Mouse (Mus musculus) monocyte, adult 2 months (primary cell): Measurements from ENCODE around the gene Usp10.

Experiments
- DNase-seq, 2 experiments: peaks; one replicate each; pipeline ENCODE4 v3.0.0; 2022; ENCODE audit warnings: low spot score in 2 of 2, low read depth in 1 of 2

The Usp10 gene

DNA sequence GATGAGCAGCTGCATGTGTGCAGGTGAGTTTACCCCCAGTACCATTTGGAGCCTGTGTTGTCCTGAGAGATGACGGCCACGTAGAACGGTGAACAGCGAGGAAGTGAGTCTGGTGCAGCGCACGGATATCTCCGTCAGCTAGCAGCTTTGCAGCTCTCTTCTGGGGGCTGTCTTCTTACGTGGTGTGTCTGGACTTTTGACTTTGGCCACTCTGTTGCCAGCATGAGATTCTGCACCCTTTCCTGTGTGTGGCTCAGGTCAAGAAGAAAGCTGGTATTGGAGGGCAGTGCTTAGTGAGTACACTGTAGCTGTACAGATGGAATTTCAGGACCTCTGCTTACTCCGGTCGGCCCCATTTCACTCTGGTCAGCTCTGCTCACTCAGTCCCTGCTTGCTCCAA, 47.9 kb downstream of the Usp10 start:
- no peak for DNase-seq

DNA sequence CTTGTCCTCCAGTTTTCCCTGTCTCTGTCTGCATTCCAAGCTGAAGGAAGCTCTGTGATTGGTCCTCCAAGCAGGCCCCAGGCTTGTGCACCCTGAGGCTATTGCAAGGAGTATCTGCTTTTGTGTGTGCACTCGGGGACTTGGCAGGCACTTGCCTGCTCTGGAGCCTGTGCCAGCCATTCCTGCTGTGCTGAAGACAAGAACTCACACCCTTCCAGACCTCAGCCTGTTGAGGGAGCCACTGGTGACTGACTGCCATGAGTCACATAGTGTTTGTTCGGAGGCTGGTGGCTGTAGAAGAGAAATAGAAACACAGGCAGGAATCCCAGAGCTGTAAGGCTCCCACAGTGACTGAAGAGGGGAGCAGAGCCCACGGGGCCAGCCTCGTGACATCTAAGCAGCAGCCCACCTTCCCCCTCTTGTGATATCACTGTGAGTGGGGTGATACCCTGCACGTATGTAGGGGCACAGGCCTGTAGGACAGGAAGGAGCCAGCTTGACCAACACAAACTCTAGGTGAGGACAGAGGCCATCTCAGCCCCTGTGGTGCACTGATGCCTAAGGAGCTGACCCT, 50.5 kb downstream of the Usp10 start:
- DNase-seq = no peak

DNA sequence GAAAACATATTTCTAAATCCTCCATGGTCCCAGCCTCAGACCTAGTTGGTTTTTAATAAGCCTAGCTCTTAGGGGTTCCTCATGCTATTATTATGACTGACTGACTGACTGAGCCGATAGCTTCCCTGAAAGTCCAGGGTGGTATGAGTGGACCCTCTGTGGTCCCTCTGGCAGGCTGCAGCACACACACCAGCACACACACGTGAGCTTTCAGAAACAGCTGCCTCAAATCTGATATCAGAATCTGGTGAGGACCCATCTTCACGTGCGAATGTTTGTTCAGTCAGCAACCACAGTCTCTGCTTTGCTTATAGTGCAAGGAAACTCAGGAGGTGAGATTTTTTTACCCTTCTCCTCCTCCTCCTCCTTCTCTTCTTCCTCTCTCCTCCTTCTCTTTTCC, 54.7 kb downstream of the Usp10 start:
- DNase-seq = no peak

DNA sequence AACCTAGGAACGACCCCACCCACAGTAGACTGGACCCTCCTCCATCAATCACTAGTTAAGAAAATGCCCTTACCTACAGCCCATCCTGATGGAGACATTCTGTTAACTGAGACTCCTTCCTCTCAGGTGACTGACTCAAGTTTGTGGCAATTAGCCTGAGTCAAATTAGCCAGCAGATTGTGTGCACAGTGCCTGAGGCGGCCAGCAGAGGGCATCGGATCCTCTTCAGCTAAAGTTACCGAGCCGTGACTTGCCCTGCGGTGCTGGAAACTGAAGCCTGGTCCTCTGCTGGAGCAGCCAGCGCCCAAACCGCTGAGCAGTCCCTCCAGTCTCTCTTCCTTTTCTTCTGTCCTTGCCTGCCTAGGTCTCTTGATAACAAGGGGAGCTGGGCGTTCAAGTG, 57.3 kb downstream of the Usp10 start:
- DNase-seq = no peak

DNA sequence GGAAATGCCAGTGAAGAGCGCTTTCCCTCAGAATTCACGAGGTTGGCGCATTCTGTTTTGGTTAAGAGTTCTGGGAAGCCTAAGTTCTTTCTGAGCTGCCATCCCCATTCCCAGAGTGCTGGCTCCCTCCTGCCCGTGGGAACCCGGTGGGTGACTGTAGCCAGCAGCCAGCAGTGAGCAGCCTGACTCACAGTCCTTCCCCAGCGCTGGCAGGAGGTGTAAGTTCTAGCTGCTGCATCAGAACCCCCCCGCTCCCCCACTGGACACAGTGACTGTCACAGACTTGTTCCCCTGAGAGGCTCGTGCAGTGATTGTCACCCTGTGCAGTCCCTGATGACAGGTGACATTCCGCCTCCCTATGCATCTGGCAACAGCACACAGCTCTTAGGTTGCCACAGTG, 60.0 kb downstream of the Usp10 start:
- DNase-seq = no peak

DNA sequence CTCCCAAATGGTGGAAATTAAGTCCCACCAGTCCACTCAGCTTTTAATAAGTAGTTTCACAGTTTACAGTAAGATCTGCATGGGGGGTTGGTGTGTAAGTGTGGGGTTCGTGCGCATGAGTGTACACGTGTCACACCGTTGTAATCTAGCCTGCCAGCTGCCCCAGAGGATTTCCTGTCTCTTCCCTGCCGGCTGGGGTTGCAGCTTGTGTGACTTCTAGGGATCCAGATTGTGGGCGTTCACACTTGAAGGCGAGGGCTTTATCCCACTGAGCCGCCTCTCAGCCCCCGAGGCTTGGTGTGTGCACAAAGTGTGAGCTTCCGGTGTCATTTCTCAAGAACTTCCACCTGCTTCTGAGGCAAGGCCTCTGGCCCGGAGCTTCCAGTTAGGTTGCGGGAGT, 62.4 kb downstream of the Usp10 start:
- DNase-seq = no peak

DNA sequence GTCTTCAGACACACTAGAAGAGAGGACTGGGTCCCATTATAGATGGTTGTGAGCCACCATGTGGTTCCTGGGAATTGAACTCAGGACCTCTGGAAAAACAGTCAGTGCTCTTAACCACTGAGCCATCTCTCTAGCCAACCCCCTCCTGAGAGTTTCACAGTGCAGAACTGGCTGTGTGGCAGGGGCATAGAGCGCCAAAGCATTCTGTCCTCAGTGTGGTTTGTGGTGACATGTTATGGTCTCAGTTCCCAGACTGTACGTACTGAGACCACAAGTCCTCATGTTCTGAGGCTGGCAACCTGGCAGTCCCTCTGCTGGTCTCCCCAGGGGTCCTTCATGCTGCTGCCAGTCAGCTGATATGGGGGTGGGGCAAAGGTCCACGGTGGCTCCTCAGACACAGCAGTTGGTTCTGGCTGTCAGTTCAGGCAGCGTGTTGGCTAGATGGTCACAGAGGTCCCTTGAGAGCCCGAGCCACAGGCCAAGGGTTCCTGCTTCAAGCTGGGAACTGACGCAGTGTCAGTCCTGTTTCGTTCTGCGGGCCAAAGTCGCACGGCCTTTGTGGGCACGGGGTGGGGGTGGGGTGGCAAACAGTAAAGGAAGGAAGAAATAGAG, 68.7 kb downstream of the Usp10 start:
- no peak for DNase-seq

DNA sequence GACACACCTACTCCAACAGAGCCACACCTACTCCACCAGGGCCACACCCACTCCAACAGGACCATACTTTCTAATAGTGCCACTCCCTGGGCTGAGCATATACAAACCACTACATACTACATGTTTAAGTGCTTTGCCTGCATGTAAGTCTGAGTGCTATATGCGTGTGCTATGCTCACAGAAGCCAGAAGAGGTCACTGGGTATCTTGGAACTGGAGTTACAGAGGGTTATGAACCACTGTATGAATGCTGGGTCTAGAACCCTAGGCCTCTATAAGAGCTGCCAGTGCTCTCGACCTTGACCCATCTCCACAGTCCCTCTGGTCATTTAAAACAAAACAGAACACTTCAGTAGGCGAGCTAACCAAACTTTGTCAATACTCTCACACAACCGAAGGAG, 71.1 kb downstream of the Usp10 start:
- DNase-seq = no peak

DNA sequence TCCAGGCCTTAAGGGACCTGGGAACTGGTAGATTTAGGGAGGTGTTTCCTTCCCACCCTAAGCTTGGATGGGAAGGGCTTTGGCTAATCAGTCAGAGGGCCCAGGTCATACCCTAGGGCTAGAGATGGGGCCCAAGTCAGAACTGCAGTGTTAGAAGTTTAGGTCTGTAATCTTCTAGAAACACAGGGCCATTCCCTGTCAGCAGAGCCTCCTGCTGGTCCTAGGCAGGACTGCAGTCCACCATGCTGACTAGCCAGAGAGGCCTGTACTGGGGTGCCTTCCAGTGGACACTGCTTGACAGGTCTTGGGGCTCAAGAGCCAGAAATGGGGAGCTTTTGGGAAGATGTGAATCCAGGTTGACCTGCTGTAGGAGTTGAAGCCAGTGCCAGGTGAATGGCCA, 73.9 kb downstream of the Usp10 start:
- no peak for DNase-seq

DNA sequence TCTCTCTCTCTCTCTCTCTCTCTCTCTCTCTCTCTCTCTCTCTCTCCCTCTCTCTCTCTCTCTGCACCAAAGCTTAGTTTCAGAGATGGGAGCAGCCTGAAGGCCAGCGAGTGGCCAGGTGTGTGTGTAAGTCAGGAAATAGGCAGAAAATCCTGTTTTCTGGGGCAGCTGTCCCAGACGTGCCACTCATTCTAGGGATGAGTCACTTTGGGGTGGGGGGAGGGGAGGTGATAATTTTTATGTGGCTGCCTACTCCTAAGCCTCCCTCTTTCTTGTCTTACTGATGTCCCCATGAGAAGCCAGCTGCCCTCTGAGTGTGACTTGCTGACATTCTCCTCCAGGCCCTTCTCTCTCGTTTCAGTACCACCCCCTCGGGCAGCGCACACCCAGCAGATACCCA, 76.0 kb downstream of the Usp10 start:
- no peak for DNase-seq

DNA sequence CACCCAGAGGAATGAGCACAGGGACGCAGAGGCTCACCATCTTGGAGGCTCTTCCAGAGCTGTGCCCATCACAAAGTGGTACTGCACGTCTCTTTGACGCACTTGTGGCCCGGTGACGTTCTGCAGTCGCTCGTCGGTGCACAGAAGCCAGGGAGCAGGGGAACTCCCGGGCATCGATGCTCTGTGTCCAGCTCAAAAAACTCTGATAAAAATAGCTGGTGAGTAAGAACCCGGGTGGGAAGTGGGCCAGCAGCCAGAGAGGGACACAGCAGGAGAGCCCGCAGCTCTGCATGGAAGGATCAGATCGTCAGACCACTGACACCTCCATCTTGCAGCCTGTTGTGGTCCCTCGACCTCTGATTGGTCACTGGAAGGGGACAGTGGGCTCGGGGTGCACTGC, 77.9 kb downstream of the Usp10 start:
- no peak for DNase-seq

DNA sequence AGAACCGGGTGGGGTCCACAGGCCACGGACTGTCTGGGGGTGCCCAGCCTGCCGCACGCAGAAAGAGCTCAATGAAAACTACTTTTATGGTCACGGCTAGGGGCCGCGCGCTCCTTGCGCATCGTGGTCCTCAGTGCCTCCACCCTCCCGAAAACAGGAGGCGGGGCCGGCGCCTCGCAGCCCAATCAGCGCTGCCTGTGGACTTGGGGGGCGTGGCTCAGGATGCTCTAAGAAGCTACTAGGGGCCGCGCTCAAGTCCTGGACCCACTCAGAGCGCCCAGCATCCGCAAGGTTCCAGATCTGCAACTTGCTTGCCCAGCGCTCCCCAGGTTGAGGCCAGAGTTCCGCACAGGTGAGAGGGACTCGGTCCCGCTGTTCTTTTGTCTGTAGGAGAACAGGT, 82.1 kb downstream of the Usp10 start, which contains the start of gene Crispld2:
Gene Crispld2, plus strand, starts transcription at position 190 of the 400 bp plus-strand sequence.
- DNase-seq = no peak

DNA sequence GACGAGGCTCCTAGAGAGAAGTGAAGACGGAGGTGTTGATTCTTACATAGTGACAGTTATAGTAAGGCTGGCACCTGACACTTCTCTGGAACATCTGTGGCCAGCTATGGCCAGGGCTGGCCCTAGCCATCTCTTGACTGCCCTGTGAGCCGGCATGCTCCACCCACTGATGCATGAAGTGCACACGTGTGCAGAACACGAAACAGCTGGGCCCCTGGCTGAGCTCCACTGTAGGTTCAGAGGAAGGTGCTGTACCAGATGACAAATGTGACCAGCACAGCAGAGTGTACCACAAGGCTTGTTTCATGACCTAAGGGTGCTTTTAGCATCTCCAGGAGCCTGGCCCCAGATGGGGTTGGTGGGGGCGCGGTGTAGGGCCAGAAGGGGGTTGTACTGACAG, 84.0 kb downstream of the Usp10 start:
- no peak for DNase-seq

DNA sequence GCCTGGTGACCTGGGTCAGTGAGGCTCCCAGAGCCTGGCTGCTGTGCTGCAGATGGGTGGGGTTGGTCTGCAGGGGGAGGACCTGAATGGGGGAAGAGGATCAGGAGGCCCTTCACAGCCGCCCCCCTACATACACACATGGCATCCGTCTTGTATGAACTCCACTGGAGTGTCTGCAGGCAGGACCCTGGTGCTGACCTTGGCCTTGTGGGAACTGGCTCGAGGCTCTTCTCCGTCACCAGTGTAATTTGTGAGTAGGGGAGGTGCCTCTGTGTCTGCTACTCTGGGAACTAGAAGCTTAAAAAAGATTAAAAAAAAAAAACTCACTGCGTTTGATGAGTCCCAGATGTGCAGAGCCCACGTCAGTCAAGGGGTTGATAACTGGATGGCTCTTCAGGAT, 84.4 kb downstream of the Usp10 start:
- DNase-seq = no peak

DNA sequence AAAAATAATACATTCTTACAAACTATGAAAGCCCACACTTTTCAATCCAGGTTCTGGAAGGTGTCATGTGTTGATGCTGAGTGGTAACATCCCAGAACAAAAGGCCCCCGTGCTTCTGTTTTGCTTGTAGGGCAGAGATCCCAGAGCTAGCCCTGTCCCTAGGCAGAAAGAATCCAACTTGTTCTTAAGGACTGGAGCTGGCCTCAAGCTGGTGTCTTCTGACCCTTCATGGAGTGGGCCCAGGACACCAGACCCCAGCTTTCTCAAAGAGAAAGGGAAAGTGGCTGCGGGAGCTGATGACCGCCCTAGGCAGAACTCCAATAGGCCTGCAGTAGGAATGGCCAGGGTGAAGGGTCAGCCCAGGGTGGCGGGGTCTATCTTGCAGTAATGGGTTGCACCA, 87.1 kb downstream of the Usp10 start:
- no peak for DNase-seq

DNA sequence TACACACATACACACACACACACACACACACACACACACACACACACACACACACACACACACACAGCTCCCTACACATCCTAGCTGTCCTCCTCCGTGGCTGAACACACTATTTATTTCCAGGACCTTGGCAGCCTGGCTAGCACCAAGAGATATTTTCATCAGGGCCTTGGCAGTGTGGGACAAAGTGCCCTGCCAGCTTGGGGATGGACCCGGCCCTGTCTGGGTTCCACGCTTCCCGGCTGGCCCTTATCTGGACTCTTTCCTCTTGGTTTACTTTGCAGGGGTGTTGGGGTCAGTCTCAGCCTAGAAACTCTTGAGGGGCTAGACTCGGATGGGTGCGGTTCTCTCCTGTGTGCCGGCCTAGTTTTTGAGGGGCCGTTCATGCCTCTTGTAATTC, 90.3 kb downstream of the Usp10 start:
- no peak for DNase-seq

DNA sequence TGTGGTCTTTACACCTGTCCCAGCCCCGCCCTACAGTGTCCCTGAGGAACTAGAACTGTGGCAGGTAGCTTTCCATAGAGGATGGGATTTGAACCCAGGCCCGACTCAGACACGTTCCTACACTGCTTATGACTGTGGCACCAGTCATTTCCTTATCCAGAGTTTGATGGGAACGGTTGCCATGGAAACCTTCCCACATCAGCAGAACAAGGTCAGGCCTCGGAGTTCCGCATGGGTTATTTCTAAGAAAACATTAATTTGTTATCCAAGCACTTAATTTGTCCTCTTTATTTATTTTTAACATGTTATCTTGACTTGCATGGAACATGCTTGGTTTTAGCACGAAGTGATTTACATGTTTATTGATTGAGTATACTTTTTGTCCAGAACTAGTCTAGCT, 91.6 kb downstream of the Usp10 start:
- no peak for DNase-seq

DNA sequence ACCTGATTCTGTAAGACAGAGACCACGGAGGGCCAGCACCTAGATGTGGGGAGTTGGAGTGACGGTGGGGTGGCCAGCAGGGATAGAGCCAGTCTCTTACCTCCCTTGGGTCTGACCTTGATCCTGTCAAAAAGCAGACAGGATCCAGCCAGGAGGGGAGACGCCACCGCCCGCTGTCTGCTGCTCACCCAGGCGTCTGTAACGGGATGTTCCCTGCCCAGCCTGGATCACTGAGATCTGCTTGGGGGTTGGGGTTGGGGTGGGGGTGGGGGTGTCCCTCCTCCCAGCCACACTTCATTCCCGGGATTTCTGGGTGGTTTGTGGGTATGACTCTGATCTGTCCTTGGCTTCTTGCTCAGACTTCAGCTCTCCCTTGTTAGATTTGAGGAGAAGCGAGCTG, 92.2 kb downstream of the Usp10 start:
- no peak for DNase-seq

DNA sequence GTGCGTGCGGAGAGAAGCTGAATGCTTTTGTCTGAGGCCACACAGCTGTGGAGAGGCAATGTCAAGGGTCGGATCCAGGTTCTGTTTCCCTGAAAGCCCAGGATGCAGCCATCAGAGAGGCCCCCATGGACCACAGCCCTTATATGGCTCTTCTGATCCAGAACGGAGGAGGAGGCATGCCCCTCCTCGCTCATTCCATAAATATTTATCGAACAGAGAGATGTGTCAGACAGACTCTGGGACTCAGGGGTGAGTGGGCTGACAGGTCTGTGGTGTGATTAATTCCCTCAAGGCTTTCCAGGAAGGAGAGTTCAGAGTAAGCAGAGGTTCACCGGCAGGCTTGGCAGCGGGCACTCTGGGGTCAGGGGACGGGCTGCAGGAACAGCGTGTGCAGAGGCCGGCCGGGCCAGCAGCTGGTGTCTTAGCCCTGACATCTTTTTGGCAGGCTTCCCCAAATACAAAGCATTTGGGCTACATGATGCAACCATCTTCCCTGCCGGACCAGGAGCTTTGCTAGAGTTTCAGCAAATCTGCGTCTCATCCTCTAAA, 94.1 kb downstream of the Usp10 start:
- DNase-seq = no peak

DNA sequence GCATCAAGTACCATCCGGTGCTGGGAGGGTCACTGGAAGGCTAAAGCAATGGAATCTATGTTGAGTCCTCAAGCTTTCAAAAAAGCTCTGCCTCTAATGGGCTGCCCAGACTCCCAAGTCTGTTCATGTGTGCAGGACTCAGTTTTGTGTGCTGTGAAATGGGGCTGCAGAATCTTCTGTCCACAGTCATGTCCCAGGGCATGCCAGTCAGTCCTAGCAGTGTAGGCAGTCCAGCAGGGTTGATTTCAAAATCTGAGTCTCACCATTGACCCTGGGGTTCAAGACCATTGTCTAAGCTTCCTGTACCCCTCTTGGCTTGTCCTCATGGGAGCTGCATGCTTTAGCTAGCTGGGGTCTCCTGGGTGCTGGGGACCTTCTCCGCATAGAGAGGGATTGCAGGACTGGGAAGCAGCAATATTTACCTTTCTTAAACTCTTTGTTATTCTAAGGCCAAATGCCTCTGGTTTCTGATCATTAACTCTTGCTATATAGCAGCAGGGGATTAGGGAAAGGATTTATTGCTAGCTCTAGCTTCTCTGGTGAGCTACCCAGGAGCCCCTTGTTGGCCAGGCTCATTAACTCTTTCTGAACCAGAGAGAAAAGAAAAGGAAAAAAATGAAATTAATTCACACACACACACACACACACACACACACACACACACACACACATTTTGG, 94.7 kb downstream of the Usp10 start:
- DNase-seq = no peak

DNA sequence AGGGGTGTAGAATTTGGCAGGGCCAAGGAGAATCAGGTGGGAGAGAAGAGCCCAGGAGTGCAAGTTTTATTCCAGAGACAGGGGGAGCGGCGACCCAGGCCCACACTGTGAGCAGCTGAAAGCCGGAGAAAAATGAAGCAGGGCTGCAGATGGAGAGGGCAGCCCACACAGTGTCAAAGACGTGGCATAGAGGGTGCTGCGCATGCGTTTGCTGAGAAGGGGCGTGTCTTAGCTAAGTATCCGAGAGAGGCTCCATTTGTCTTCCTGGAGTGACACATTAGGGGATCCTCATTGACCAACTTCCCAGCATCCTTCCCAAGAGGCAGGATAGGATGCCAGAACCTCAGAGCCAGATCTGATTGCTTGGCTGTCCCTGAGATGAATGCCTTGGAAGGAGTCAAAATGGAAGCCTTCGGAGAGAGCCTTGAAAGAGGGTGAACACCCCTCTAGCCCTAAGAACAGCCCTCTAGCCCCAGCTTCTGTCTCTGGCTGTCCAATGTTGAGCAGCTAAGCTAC, 96.5 kb downstream of the Usp10 start:
- DNase-seq = no peak
